Mouse (Mus musculus) B cell, adult 62 days (primary cell): ENCODE measurements around the gene Utp4. TPM values are rescaled to one million over a fixed set of nuclear protein-coding genes. Genes with fewer than 3 reads are reported as not detected.

Experiments used
- total RNA-seq: library from RNA; stranded (reverse); gene quantifications from 4 replicates; pipeline ENCODE4 v1.2.4, GENCODE M21; 2023

Utp4 gene
- total RNA-seq, result 41.9 to 46.9 TPM (median 44.7 TPM) in 4 replicates

GRCm38 (mm10) chr8:106893481-106894156 lies at the start of gene Utp4:
Gene Utp4 (plus strand): TSS chr8:106893636.

GRCm38 (mm10) chr8:106870051-106870450 lies 23.4 kb upstream of the Utp4 start, which contains the start of gene Has3:
Gene Has3 (plus strand): TSS chr8:106870242.

GRCm38 (mm10) chr8:106935324-106935869 lies 42.0 kb downstream of the Utp4 start, which contains the start of gene Sntb2:
Gene Sntb2 (plus strand): TSS chr8:106935750.

Other genes with a start within 250 kb of the Utp4 start
- 15.3 to 19.1 TPM (median 17.0 TPM) in 4 replicates for gene Tango6, start 210.6 kb upstream of the Utp4 start, total RNA-seq
- gene Has3, start 23.4 kb upstream of the Utp4 start, total RNA-seq, result 0.63 to 1.4 TPM (median 0.93 TPM) in 4 replicates
- 3.5 to 5.1 TPM (median 4.5 TPM) in 4 replicates for gene Sntb2, start 42.1 kb downstream of the Utp4 start, total RNA-seq
- 35.9 to 49.3 TPM (median 42.6 TPM) in 4 replicates for gene Vps4a, start 137.6 kb downstream of the Utp4 start, total RNA-seq
- 9.6 to 12.3 TPM (median 10.7 TPM) in 4 replicates for gene Pdf, start 155.0 kb downstream of the Utp4 start, total RNA-seq
- 37.2 to 48.0 TPM (median 41.8 TPM) in 4 replicates for gene Cog8, start 163.1 kb downstream of the Utp4 start, total RNA-seq
- 51.0 to 61.0 TPM (median 58.2 TPM) in 4 replicates for gene Nip7, start 163.2 kb downstream of the Utp4 start, total RNA-seq
- gene Tmed6, start 172.0 kb downstream of the Utp4 start, total RNA-seq, result 1.2 to 1.9 TPM (median 1.5 TPM) in 4 replicates
- 51.4 to 67.6 TPM (median 63.5 TPM) in 4 replicates for gene Terf2, start 202.9 kb downstream of the Utp4 start, total RNA-seq